Mouse (Mus musculus) E14TG2a.4 (cell line): ENCODE results near the gene Ube2h.

ENCODE experiments used
- H3K27me3 ChIP-seq: 2 replicates; pipeline ENCODE4 v1.6.1; 2014; ENCODE audit warnings: low read length, control low read depth; ENCODE audit not compliant: insufficient read depth
- H3K36me3 ChIP-seq: 2 replicates; pipeline ENCODE4 v1.6.1; 2014; ENCODE audit warnings: low read length, control low read depth; ENCODE audit not compliant: insufficient read depth
- H3K4me1 ChIP-seq: replicated peaks from 2 replicates; pipeline ENCODE4 v1.6.1; 2014; ENCODE audit warnings: low read depth, low read length, control low read depth
- H3K4me3 ChIP-seq: replicated peaks from 2 replicates; pipeline ENCODE4 v1.5.1; 2014; ENCODE audit warnings: mild to moderate bottlenecking, low read length
- H3K9me3 ChIP-seq: 2 replicates; pipeline ENCODE4 v1.6.1; 2014; ENCODE audit warnings: low read length, control low read depth
- CTCF ChIP-seq: conservative IDR thresholded peaks from 2 replicates; pipeline ENCODE4 v1.5.1; 2014; ENCODE audit warnings: low read length
- NANOG ChIP-seq: IDR thresholded peaks from 2 replicates; pipeline ENCODE4 v1.6.1; 2014; ENCODE audit warnings: borderline replicate concordance, low read length, mixed read lengths
- POU5F1 ChIP-seq: IDR thresholded peaks from 2 replicates; pipeline ENCODE4 v1.6.1; 2014; ENCODE audit warnings: low read length, borderline replicate concordance

Ube2h gene

GRCm38 (mm10) chr6:30179046-30179445, 125.3 kb downstream of the Ube2h start:
- Histone ChIP-seq H3K9me3 (0 out of 2 replicates have a peak, but pooled peaks cover 4% of the 10 kb centered on the region), H3K36me3 (peaks cover 20% of the 10 kb centered on the region), H3K4me1 (peaks cover 79% of the 10 kb centered on the region), H3K27me3 (peaks cover 9% of the 10 kb centered on the region; the same call in 1 of the 2 replicates), H3K4me3 (peak overlapping the region; percentile 99)
- TF ChIP-seq POU5F1 (no peak), NANOG (no peak)

- H3K27me3 ChIP-seq, result peaks cover 9% of the 10 kb centered on the region; the same call in 1 of the 2 replicates
- TF ChIP-seq CTCF, result no peak
- TF ChIP-seq POU5F1, result no peak
- no peak for TF ChIP-seq NANOG
- H3K9me3 ChIP-seq, result no peaks in the 10 kb centered on the region
- H3K4me3 ChIP-seq, result peak overlapping the region; percentile 99
- H3K36me3 ChIP-seq, result peaks cover 14% of the 10 kb centered on the region
- peaks cover 70% of the 10 kb centered on the region for H3K4me1 ChIP-seq
Observed at GRCm38 (mm10) chr6:30178023-30178639, 126.2 kb downstream of the Ube2h start.

GRCm38 (mm10) chr6:30177305-30177704, 127.0 kb downstream of the Ube2h start:
- TF ChIP-seq NANOG, result no peak
- TF ChIP-seq POU5F1, result no peak
- TF ChIP-seq CTCF, result no peak
- Histone ChIP-seq H3K9me3 (no peaks in the 10 kb centered on the region), H3K36me3 (peaks cover 18% of the 10 kb centered on the region)

GRCm38 (mm10) chr6:30176496-30176895, 127.8 kb downstream of the Ube2h start:
- Histone ChIP-seq H3K4me3 (peak overlapping the region; percentile 99), H3K4me1 (peaks cover 67% of the 10 kb centered on the region), H3K9me3 (no peaks in the 10 kb centered on the region), H3K36me3 (peaks cover 19% of the 10 kb centered on the region), H3K27me3 (peaks cover 6% of the 10 kb centered on the region; the same call in 1 of the 2 replicates)
- TF ChIP-seq POU5F1 (no peak), CTCF (no peak), NANOG (no peak)

More at GRCm38 (mm10) chr6:30177305-30177704, 127.0 kb downstream of the Ube2h start:
- Histone ChIP-seq H3K4me1 (peaks cover 67% of the 10 kb centered on the region), H3K4me3 (peak overlapping the region; percentile 99), H3K27me3 (peaks cover 6% of the 10 kb centered on the region; the same call in 1 of the 2 replicates)

- Histone ChIP-seq H3K27me3 (peaks cover 6% of the 10 kb centered on the region; the same call in 1 of the 2 replicates), H3K36me3 (peaks cover 20% of the 10 kb centered on the region), H3K9me3 (no peaks in the 10 kb centered on the region), H3K4me1 (peaks cover 67% of the 10 kb centered on the region), H3K4me3 (peak overlapping the region; percentile 99)
- no peak for TF ChIP-seq NANOG
Observed at GRCm38 (mm10) chr6:30175918-30176421, 128.4 kb downstream of the Ube2h start.

GRCm38 (mm10) chr6:30175225-30175917, 129.0 kb downstream of the Ube2h start:
- Histone ChIP-seq H3K4me1 (peaks cover 67% of the 10 kb centered on the region), H3K9me3 (no peaks in the 10 kb centered on the region), H3K27me3 (peaks cover 6% of the 10 kb centered on the region; the same call in 1 of the 2 replicates), H3K36me3 (peaks cover 26% of the 10 kb centered on the region), H3K4me3 (peak overlapping the region; percentile 99)
- TF ChIP-seq NANOG, result no peak
- TF ChIP-seq POU5F1, result no peak
- no peak for TF ChIP-seq CTCF

GRCm38 (mm10) chr6:30174461-30175224, 129.7 kb downstream of the Ube2h start:
- Histone ChIP-seq H3K9me3 (no peaks in the 10 kb centered on the region), H3K4me3 (peak overlapping the region; percentile 99), H3K36me3 (peaks cover 33% of the 10 kb centered on the region), H3K27me3 (peaks cover 6% of the 10 kb centered on the region; the same call in 1 of the 2 replicates), H3K4me1 (peaks cover 67% of the 10 kb centered on the region)
- TF ChIP-seq NANOG (no peak), CTCF (no peak)
